Mouse (Mus musculus) 416B (cell line): ENCODE measurements at regions not wholly inside any gene's neighbourhood (a gene's known extent, or its start where the extent isn't known, plus 50 kb on each side); places are given as distances from the start of the nearest gene placed in this dataset.
"Not testable (repeated sequence)": the region's sequence is repeated elsewhere in the genome, so short reads cannot be mapped to it uniquely, and the experiment has no call there.

Experiments
- DNase-seq: peaks from one replicate; pipeline ENCODE4 v3.0.0; 2011; ENCODE audit warnings: low read depth

GRCm38 (mm10) chr14:16079096-16079495, 170.0 kb upstream of the Ngly1 start:
- no peak for DNase-seq

- not testable (repeated sequence) for DNase-seq
These were observed 161.8 kb upstream of the Ngly1 start for GRCm38 (mm10) chr14:16087231-16087630.

GRCm38 (mm10) chr14:16092391-16093132, 156.5 kb upstream of the Ngly1 start:
- no peak for DNase-seq

- DNase-seq: no peak
These were observed 156.0 kb upstream of the Ngly1 start for GRCm38 (mm10) chr14:16093133-16093505.

- DNase-seq: no peak
These were observed 139.7 kb upstream of the Ngly1 start for GRCm38 (mm10) chr14:16109414-16109813.

- no peak for DNase-seq
These were observed 116.4 kb upstream of the Ngly1 start for GRCm38 (mm10) chr14:16132672-16133071.

- DNase-seq: no peak
These were observed 115.7 kb upstream of the Ngly1 start for GRCm38 (mm10) chr14:16133410-16133809.

GRCm38 (mm10) chr14:16136187-16136586, 112.9 kb upstream of the Ngly1 start:
- DNase-seq: no peak

- DNase-seq: no peak
These were observed 104.8 kb upstream of the Ngly1 start for GRCm38 (mm10) chr14:16144299-16144698.

GRCm38 (mm10) chr14:16146811-16147210, 102.3 kb upstream of the Ngly1 start:
- no peak for DNase-seq

GRCm38 (mm10) chr14:16151815-16152214, 97.3 kb upstream of the Ngly1 start:
- no peak for DNase-seq

- DNase-seq: no peak
These were observed 96.4 kb upstream of the Ngly1 start for GRCm38 (mm10) chr14:16152702-16153101.

- no peak for DNase-seq
These were observed 94.0 kb upstream of the Ngly1 start for GRCm38 (mm10) chr14:16155106-16155505.

GRCm38 (mm10) chr14:16170226-16170625, 78.9 kb upstream of the Ngly1 start:
- no peak for DNase-seq

- DNase-seq: no peak
These were observed 76.8 kb upstream of the Ngly1 start for GRCm38 (mm10) chr14:16172261-16172660.

- peak; percentile 9 for DNase-seq
These were observed 75.8 kb upstream of the Ngly1 start for GRCm38 (mm10) chr14:16173292-16173691.

- no peak for DNase-seq
These were observed 70.9 kb upstream of the Ngly1 start for GRCm38 (mm10) chr14:16178227-16178626.

GRCm38 (mm10) chr14:16181822-16182221, 67.3 kb upstream of the Ngly1 start:
- no peak for DNase-seq

- DNase-seq: no peak
These were observed 63.8 kb upstream of the Ngly1 start for GRCm38 (mm10) chr14:16185246-16185645.
